Mouse (Mus musculus) liver, embryonic 15.5 days (tissue): ENCODE results near the gene Rev3l. TPM values are rescaled to one million over a fixed set of nuclear protein-coding genes. Genes with fewer than 3 reads are reported as not detected.

Experiments used
- ATAC-seq: fragments of 200-750 bp; cut with Nextera tagmentation; 2 replicates; pipeline ENCODE4 v1.8.0; 2017; ENCODE audit warnings: moderate number of reproducible peaks, mild to moderate bottlenecking, moderate library complexity; ENCODE audit not compliant: insufficient read depth
- H3K27ac ChIP-seq: fragments of 300-500 bp; sonication (generic); replicated peaks from 2 replicates; pipeline ENCODE4 v1.5.1; 2015; ENCODE audit warnings: mild to moderate bottlenecking, inconsistent platforms
- H3K27me3 ChIP-seq: fragments of 300-500 bp; sonication (generic); 2 replicates; pipeline ENCODE4 v1.6.1; 2015; ENCODE audit warnings: mild to moderate bottlenecking, inconsistent platforms
- H3K36me3 ChIP-seq: fragments of 300-500 bp; sonication (generic); replicated peaks from 2 replicates; pipeline ENCODE4 v1.6.1; 2015; ENCODE audit warnings: moderate library complexity, mild to moderate bottlenecking, inconsistent platforms
- H3K4me1 ChIP-seq: fragments of 300-500 bp; sonication (generic); replicated peaks from 2 replicates; pipeline ENCODE4 v1.6.1; 2015; ENCODE audit warnings: inconsistent platforms
- H3K4me2 ChIP-seq: fragments of 300-500 bp; sonication (generic); 2 replicates; pipeline ENCODE4 v1.6.1; 2015; ENCODE audit warnings: moderate library complexity, mild to moderate bottlenecking, inconsistent platforms
- H3K4me3 ChIP-seq: fragments of 300-500 bp; sonication (generic); replicated peaks from 2 replicates; pipeline ENCODE4 v1.5.1; 2015; ENCODE audit warnings: mild to moderate bottlenecking, inconsistent platforms
- H3K9ac ChIP-seq: fragments of 300-500 bp; sonication (generic); 2 replicates; pipeline ENCODE4 v1.6.1; 2015; ENCODE audit warnings: moderate library complexity, mild to moderate bottlenecking, inconsistent platforms
- H3K9me3 ChIP-seq: fragments of 300-500 bp; sonication (generic); replicated peaks from 2 replicates; pipeline ENCODE4 v1.6.1; 2016; ENCODE audit warnings: inconsistent platforms
- WGBS: fragments of 180-500 bp; shearing (Covaris S2); methylation state at CpG from one replicate; pipeline ENCODE4 v1.1.7; 2015; ENCODE audit warnings: mixed read lengths; ENCODE audit not compliant: insufficient replicate concordance; 5-methylcytosine and 5-hydroxymethylcytosine counted together
- polyA plus RNA-seq: library from polyadenylated mRNA; unstranded; fragments of >200 nt; fragmentation: Nextera tagmentation; extraction: Ambion mirVana; gene quantifications from 2 replicates; pipeline ENCODE4 v1.2.1, GENCODE M21; 2015

Rev3l gene
- polyA plus RNA-seq, 1 experiment from 2014 or later = 3.1 TPM

- Histone ChIP-seq H3K27ac (no peak overlapping the region), H3K9me3 (no peaks in the 10 kb centered on the region), H3K4me1 (no peaks in the 10 kb centered on the region), H3K9ac (no peak overlapping the region), H3K36me3 (0 out of 2 replicates have a peak, but pooled peaks cover 6% of the 10 kb centered on the region), H3K4me2 (no peak overlapping the region), H3K4me3 (no peak overlapping the region), H3K27me3 (no peaks in the 10 kb centered on the region)
- no peak for ATAC-seq
- 44% methylated on average over 3 of the region's 3 CpGs for WGBS
These were observed 53.3 kb downstream of the Rev3l start for GRCm38 (mm10) chr10:39785241-39785640.

- H3K9ac ChIP-seq = no peak overlapping the region
- no peaks in the 10 kb centered on the region for H3K27me3 ChIP-seq
- H3K27ac ChIP-seq = no peak overlapping the region
- no peaks in the 10 kb centered on the region for H3K9me3 ChIP-seq
- no peak overlapping the region for H3K4me3 ChIP-seq
- H3K4me2 ChIP-seq = no peak overlapping the region
- no peak for ATAC-seq
- 58% methylated on average over 1 of the region's 1 CpGs for WGBS
- peaks cover 11% of the 10 kb centered on the region for H3K36me3 ChIP-seq
- H3K4me1 ChIP-seq = no peaks in the 10 kb centered on the region
These were observed 61.4 kb downstream of the Rev3l start for GRCm38 (mm10) chr10:39793295-39793694.

GRCm38 (mm10) chr10:39811507-39811906, 79.6 kb downstream of the Rev3l start:
- 56% methylated on average over 3 of the region's 3 CpGs for WGBS

GRCm38 (mm10) chr10:39842621-39843020, 110.7 kb downstream of the Rev3l start:
- H3K4me1 ChIP-seq = no peaks in the 10 kb centered on the region
- H3K27me3 ChIP-seq = no peaks in the 10 kb centered on the region
- no peak overlapping the region for H3K9ac ChIP-seq
- H3K36me3 ChIP-seq = peaks cover 35% of the 10 kb centered on the region
- H3K9me3 ChIP-seq = no peaks in the 10 kb centered on the region
- WGBS = 75% methylated on average over 1 of the region's 1 CpGs
- no peak overlapping the region for H3K27ac ChIP-seq
- H3K4me3 ChIP-seq = no peak overlapping the region
- no peak for ATAC-seq
- no peak overlapping the region for H3K4me2 ChIP-seq

More at GRCm38 (mm10) chr10:39811507-39811906, 79.6 kb downstream of the Rev3l start:
- no peak for ATAC-seq
- Histone ChIP-seq H3K36me3 (peaks cover 35% of the 10 kb centered on the region), H3K4me3 (no peak overlapping the region), H3K9me3 (no peaks in the 10 kb centered on the region), H3K27ac (no peak overlapping the region), H3K4me1 (no peaks in the 10 kb centered on the region), H3K27me3 (no peaks in the 10 kb centered on the region), H3K4me2 (no peak overlapping the region), H3K9ac (no peak overlapping the region)

- Histone ChIP-seq H3K4me1 (peaks cover 7% of the 10 kb centered on the region), H3K27ac (no peak overlapping the region), H3K4me2 (no peak overlapping the region), H3K9me3 (no peaks in the 10 kb centered on the region), H3K27me3 (no peaks in the 10 kb centered on the region), H3K36me3 (peaks cover 40% of the 10 kb centered on the region), H3K9ac (no peak overlapping the region), H3K4me3 (no peak overlapping the region)
- no peak for ATAC-seq
- 26% methylated on average over 2 of the region's 2 CpGs for WGBS
These were observed 133.6 kb downstream of the Rev3l start for GRCm38 (mm10) chr10:39865509-39865908.

GRCm38 (mm10) chr10:39888621-39889020, 156.7 kb downstream of the Rev3l start:
- Histone ChIP-seq H3K4me3 (no peak overlapping the region), H3K4me2 (no peak overlapping the region), H3K9me3 (no peaks in the 10 kb centered on the region), H3K36me3 (no peaks in the 10 kb centered on the region), H3K9ac (no peak overlapping the region), H3K27ac (no peak overlapping the region), H3K4me1 (peaks cover 3% of the 10 kb centered on the region), H3K27me3 (no peaks in the 10 kb centered on the region)
- WGBS = 44% methylated on average over 3 of the region's 3 CpGs
- no peak for ATAC-seq

GRCm38 (mm10) chr10:39893702-39894697, 162.1 kb downstream of the Rev3l start:
- H3K27me3 ChIP-seq = no peaks in the 10 kb centered on the region
- H3K27ac ChIP-seq = no peak overlapping the region
- no peak overlapping the region for H3K4me3 ChIP-seq
- peaks cover 34% of the 10 kb centered on the region for H3K4me1 ChIP-seq
- peak overlapping the region; percentile 18; the same call in 1 of the 2 replicates for H3K4me2 ChIP-seq
- WGBS = 47% methylated on average over 11 of the region's 11 CpGs
- H3K9ac ChIP-seq = no peak overlapping the region
- H3K9me3 ChIP-seq = no peaks in the 10 kb centered on the region
- peak; percentile 48 for ATAC-seq
- no peaks in the 10 kb centered on the region for H3K36me3 ChIP-seq

GRCm38 (mm10) chr10:39896503-39896902, 164.6 kb downstream of the Rev3l start:
- no peak for ATAC-seq
- H3K4me1 ChIP-seq = peaks cover 41% of the 10 kb centered on the region

GRCm38 (mm10) chr10:39898874-39899371, 167.0 kb downstream of the Rev3l start, which contains the start of gene Mfsd4b4:
Gene Mfsd4b4 (minus strand): TSS chr10:39899238.
- ATAC-seq = peak; percentile 97
- peak within 1 kb of the TSS; percentile 89 for H3K4me2 ChIP-seq
- H3K9me3 ChIP-seq = no peaks in the 10 kb centered on the region
- no peaks in the 10 kb centered on the region for H3K27me3 ChIP-seq
- H3K4me3 ChIP-seq = peak within 1 kb of the TSS; percentile 69
- H3K9ac ChIP-seq = peak within 1 kb of the TSS; percentile 69
- H3K36me3 ChIP-seq = no peaks in the 10 kb centered on the region
- peaks cover 35% of the 10 kb centered on the region for H3K4me1 ChIP-seq
- 0% methylated on average over 41 of the region's 41 CpGs for WGBS
- peak within 1 kb of the TSS; percentile 77 for H3K27ac ChIP-seq

More at GRCm38 (mm10) chr10:39896503-39896902, 164.6 kb downstream of the Rev3l start:
- no peak overlapping the region for H3K9ac ChIP-seq
- 69% methylated on average over 5 of the region's 5 CpGs for whole genome bisulfite sequencing
- no peak overlapping the region for H3K4me3 ChIP-seq
- H3K36me3 ChIP-seq = no peaks in the 10 kb centered on the region
- no peaks in the 10 kb centered on the region for H3K9me3 ChIP-seq
- H3K4me2 ChIP-seq = no peak overlapping the region
- H3K27ac ChIP-seq = no peak overlapping the region
- no peaks in the 10 kb centered on the region for H3K27me3 ChIP-seq

- H3K9ac ChIP-seq = no peak overlapping the region
- WGBS = 50% methylated on average over 3 of the region's 3 CpGs
These were observed 172.3 kb downstream of the Rev3l start for GRCm38 (mm10) chr10:39904191-39904590.

More at GRCm38 (mm10) chr10:39904191-39904590, 172.3 kb downstream of the Rev3l start:
- Histone ChIP-seq H3K9me3 (no peaks in the 10 kb centered on the region), H3K4me2 (no peak overlapping the region), H3K27me3 (no peaks in the 10 kb centered on the region), H3K27ac (no peak overlapping the region), H3K4me1 (peaks cover 5% of the 10 kb centered on the region; the same call in 1 of the 2 replicates), H3K36me3 (no peaks in the 10 kb centered on the region), H3K4me3 (no peak overlapping the region)
- no peak for ATAC-seq
